Mouse (Mus musculus) lung, adult 2 months (tissue): ENCODE measurements around the gene Epsti1.
"Not testable (repeated sequence)": the region's sequence is repeated elsewhere in the genome, so short reads cannot be mapped to it uniquely, and the experiment has no call there.

Experiments used
- CTCF ChIP-seq: fragments of 200-500 bp; IDR thresholded peaks from 2 replicates; pipeline ENCODE4 v1.5.1; 2011; ENCODE audit warnings: mild to moderate bottlenecking, low read length, control low read depth; ENCODE audit not compliant: insufficient read depth
- POLR2A ChIP-seq: fragments of 200-500 bp; IDR thresholded peaks from 2 replicates; pipeline ENCODE4 v1.6.1; 2011; ENCODE audit warnings: low read depth, mild to moderate bottlenecking, control low read depth, low read length, borderline replicate concordance; ENCODE audit errors: extremely low read depth

DNA sequence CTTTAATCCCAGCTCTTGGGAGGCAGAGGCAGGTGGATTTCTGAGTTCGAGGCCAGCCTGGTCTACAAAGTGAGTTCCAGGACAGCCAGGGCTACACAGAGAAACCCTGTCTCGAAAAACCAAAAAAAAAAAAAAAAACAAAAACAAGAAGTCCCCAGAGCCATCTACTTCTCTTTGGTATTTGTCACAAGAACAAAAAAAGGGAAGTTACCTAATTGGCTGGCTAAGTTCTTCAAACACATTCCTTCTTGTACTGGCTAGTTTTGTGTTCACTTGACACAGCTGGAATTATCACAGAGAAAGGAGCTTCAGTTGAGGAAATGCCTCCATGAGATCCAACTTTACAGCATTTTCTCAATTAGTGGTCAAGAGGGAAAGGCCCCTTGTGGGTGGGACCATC, 26.2 kb upstream of the Epsti1 start:
- TF ChIP-seq POLR2A, CTCF: not testable (repeated sequence)
